Mouse (Mus musculus) cortical plate, adult 2 months (tissue): ENCODE data around the gene Camk2n1.

Experiments used
- CTCF ChIP-seq: fragments of 200-500 bp; IDR thresholded peaks from 2 replicates; pipeline ENCODE4 v1.5.1; 2011; ENCODE audit warnings: mild to moderate bottlenecking, control low read depth, low read length; ENCODE audit not compliant: insufficient read depth; ENCODE audit errors: extremely low read depth
- POLR2A ChIP-seq: fragments of 200-500 bp; IDR thresholded peaks from 2 replicates; pipeline ENCODE4 v1.6.1; 2011; ENCODE audit warnings: mild to moderate bottlenecking, low read length, control low read depth; ENCODE audit not compliant: insufficient read depth; ENCODE audit errors: extremely low read depth

- peak; percentile 97 for TF ChIP-seq CTCF
- 0 out of 2 replicates have a peak, but pooled peaks have one; percentile 15 for TF ChIP-seq POLR2A
These were observed 6.7 kb upstream of the Camk2n1 start for GRCm38 (mm10) chr4:138447387-138447786.
